Mouse (Mus musculus) bone marrow macrophage, adult 2 months (primary cell): ENCODE results near the gene BC049730.
"Not testable (repeated sequence)": the region's sequence is repeated elsewhere in the genome, so short reads cannot be mapped to it uniquely, and the experiment has no call there.

Source experiments
- CTCF ChIP-seq: IDR thresholded peaks from 2 replicates; pipeline ENCODE4 v1.5.1; 2012; ENCODE audit warnings: low read depth, mild to moderate bottlenecking, low read length, moderate library complexity
- POLR2A ChIP-seq: IDR thresholded peaks from 2 replicates; pipeline ENCODE4 v1.6.1; 2012; ENCODE audit warnings: mild to moderate bottlenecking, low read depth, low read length, borderline replicate concordance

DNA sequence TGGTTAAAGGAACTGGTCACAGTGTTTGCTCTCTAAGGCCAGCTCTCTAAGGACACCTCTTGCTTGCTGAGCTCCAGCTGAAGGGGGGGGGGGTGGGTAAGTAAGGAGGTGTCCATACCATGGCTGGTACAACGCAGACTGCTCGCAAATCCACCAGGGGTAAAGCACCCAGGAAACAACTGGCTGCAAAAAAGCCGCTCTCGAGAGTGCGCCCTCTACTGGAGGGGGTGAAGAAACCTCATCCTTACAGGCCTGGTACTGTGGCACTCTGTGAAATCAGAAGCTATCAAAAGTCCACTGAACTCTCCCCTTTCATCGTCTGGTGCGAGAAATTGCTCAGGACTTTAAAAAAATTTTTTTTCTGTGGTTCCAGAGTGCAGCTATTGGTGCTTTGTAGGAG is 24.9 kb upstream of the BC049730 start:
- TF ChIP-seq POLR2A = not testable (repeated sequence)
- TF ChIP-seq CTCF = peak; percentile 27; the same call in 1 of the 2 replicates
